In genomic region chr17:31282687-31283053, GRCm38 (mm10) we compare ENCODE assay signal across 22 mouse cellular contexts. TPM values are rescaled to one million over a fixed set of nuclear protein-coding genes. Genes with fewer than 3 reads are reported as not detected.
DNase-seq lines count a peak whose midpoint lies in the region; ATAC-seq and TF ChIP-seq lines count a peak whose summit lies in the region.
"Had no signal": no experiment of that assay in that cellular context is flagged by ENCODE, and none has a peak within 500 bp of the region (broad histone marks: within the 10 kb centered on the region; RNA-seq: fewer than 3 reads in every experiment).

No protein-coding gene starts in this region.

- no peak for TF ChIP-seq EP300 in lung, postnatal 0 days (IDR thresholded peaks at IDR 0.05)

- TF ChIP-seq CTCF in lung, postnatal 0 days (IDR thresholded peaks at IDR 0.05): no peak

- H3K4me1 ChIP-seq in forebrain, embryonic 12.5 days: peaks cover 15% of the 10 kb centered on the region
- H3K4me1 ChIP-seq in forebrain, embryonic 16.5 days (replicated peaks; ENCODE audit: control insufficient read depth, insufficient read depth, low read length): peaks cover 6% of the 10 kb centered on the region; the same call in 1 of the 2 replicates
- no peaks in the 10 kb centered on the region for H3K4me1 ChIP-seq in lung, postnatal 0 days (ENCODE audit: insufficient read depth, low read depth, low read length)
- peaks cover 8% of the 10 kb centered on the region for H3K4me1 ChIP-seq in hindbrain, embryonic 16.5 days (ENCODE audit: control insufficient read depth, insufficient read depth, low read depth, low read length)
- peaks cover 7% of the 10 kb centered on the region for H3K4me1 ChIP-seq in midbrain, embryonic 16.5 days (ENCODE audit: control insufficient read depth, insufficient read depth, low read length)
- H3K4me1 ChIP-seq: embryonic facial prominence, embryonic 12.5 days; intestine, embryonic 15.5 days; stomach, embryonic 15.5 days had no signal

- peak; percentile 45 for DNase-seq in lung, postnatal 0 days (ENCODE audit: low spot score)
- DNase-seq in lung, postnatal 10 days: no peak
- DNase-seq in layer of hippocampus, adult 9-11 months: no peak
- DNase-seq in embryo, embryonic 11 days: no peak
- DNase-seq: adrenal gland, adult 2 months; cerebellum, adult 9-10 months; gastrocnemius, postnatal 25 days; heart, adult 2 months; heart, postnatal 36 days; layer of hippocampus, postnatal 36 days; lung, postnatal 4 days; thymus, adult 2 months had no signal

- ATAC-seq in forebrain, embryonic 12.5 days (ENCODE audit: low FRiP score): no peak
- ATAC-seq in forebrain, embryonic 16.5 days: no peak
- peak; percentile 67 for ATAC-seq in lung, postnatal 0 days
- ATAC-seq in hindbrain, embryonic 16.5 days: no peak
- ATAC-seq in midbrain, embryonic 16.5 days: no peak
- ATAC-seq: CD4-positive, CD25-positive, alpha-beta regulatory T cell, adult 4 months; intestine, embryonic 15.5 days had no signal

- no peak overlapping the region for H3K4me3 ChIP-seq in forebrain, embryonic 12.5 days (replicated peaks)
- no peak overlapping the region for H3K4me3 ChIP-seq in forebrain, embryonic 16.5 days (replicated peaks; ENCODE audit: low read length)
- H3K4me3 ChIP-seq in lung, postnatal 0 days (ENCODE audit: low read depth, low read length): no peak overlapping the region
- H3K4me3 ChIP-seq in hindbrain, embryonic 16.5 days (ENCODE audit: low read length): no peak overlapping the region
- H3K4me3 ChIP-seq in midbrain, embryonic 16.5 days (ENCODE audit: low read depth, low read length): no peak overlapping the region
- H3K4me3 ChIP-seq: embryonic facial prominence, embryonic 12.5 days; erythroblast, embryonic 14.5 days; heart, adult 2 months; intestine, embryonic 15.5 days; stomach, embryonic 15.5 days had no signal

- WGBS in forebrain, embryonic 12.5 days: 6% methylated on average over 7 of the region's 7 CpGs
- 10% methylated on average over 7 of the region's 7 CpGs for WGBS in forebrain, embryonic 16.5 days
- WGBS in lung, postnatal 0 days: 27% methylated on average over 7 of the region's 7 CpGs
- 14% methylated on average over 7 of the region's 7 CpGs for WGBS in hindbrain, embryonic 16.5 days
- 5% methylated on average over 7 of the region's 7 CpGs for WGBS in midbrain, embryonic 16.5 days

- no peaks in the 10 kb centered on the region; the same call in 1 of the 2 replicates for H3K27me3 ChIP-seq in forebrain, embryonic 12.5 days
- no peaks in the 10 kb centered on the region for H3K27me3 ChIP-seq in forebrain, embryonic 16.5 days (replicated peaks; ENCODE audit: control insufficient read depth, insufficient read depth, low read length)
- no peaks in the 10 kb centered on the region for H3K27me3 ChIP-seq in lung, postnatal 0 days (replicated peaks; ENCODE audit: insufficient read depth, low read length)
- no peaks in the 10 kb centered on the region for H3K27me3 ChIP-seq in hindbrain, embryonic 16.5 days (replicated peaks; ENCODE audit: control insufficient read depth, insufficient read depth, low read length)
- no peaks in the 10 kb centered on the region for H3K27me3 ChIP-seq in midbrain, embryonic 16.5 days (ENCODE audit: control insufficient read depth, insufficient read depth, low read depth, low read length)
- H3K27me3 ChIP-seq: embryonic facial prominence, embryonic 12.5 days; intestine, embryonic 15.5 days; stomach, embryonic 15.5 days had no signal

- no peaks in the 10 kb centered on the region for H3K9me3 ChIP-seq in forebrain, embryonic 12.5 days
- no peaks in the 10 kb centered on the region for H3K9me3 ChIP-seq in forebrain, embryonic 16.5 days (ENCODE audit: control insufficient read depth, low read length)
- no peaks in the 10 kb centered on the region for H3K9me3 ChIP-seq in lung, postnatal 0 days (ENCODE audit: low read length)
- H3K9me3 ChIP-seq in hindbrain, embryonic 16.5 days (ENCODE audit: control insufficient read depth, low read length): no peaks in the 10 kb centered on the region
- H3K9me3 ChIP-seq in midbrain, embryonic 16.5 days (replicated peaks; ENCODE audit: control insufficient read depth, low read length, poor library complexity, severe bottlenecking): no peaks in the 10 kb centered on the region
- H3K9me3 ChIP-seq: embryonic facial prominence, embryonic 12.5 days; intestine, embryonic 15.5 days; stomach, embryonic 15.5 days had no signal

- 0 out of 2 replicates have a peak overlapping the region, but pooled peaks have one; percentile 25 for H3K27ac ChIP-seq in forebrain, embryonic 12.5 days
- H3K27ac ChIP-seq in forebrain, embryonic 16.5 days (ENCODE audit: low read length): no peak overlapping the region
- H3K27ac ChIP-seq in lung, postnatal 0 days (ENCODE audit: low read length): no peak overlapping the region
- no peak overlapping the region for H3K27ac ChIP-seq in hindbrain, embryonic 16.5 days (ENCODE audit: low read depth, low read length)
- no peak overlapping the region for H3K27ac ChIP-seq in midbrain, embryonic 16.5 days (ENCODE audit: low read length)
- H3K27ac ChIP-seq: embryonic facial prominence, embryonic 12.5 days; heart, adult 2 months; intestine, embryonic 15.5 days; liver, embryonic 14.5 days; stomach, embryonic 15.5 days had no signal

- H3K9ac ChIP-seq in forebrain, embryonic 12.5 days: no peak overlapping the region
- no peak overlapping the region for H3K9ac ChIP-seq in forebrain, embryonic 16.5 days (replicated peaks; ENCODE audit: low read depth, low read length)
- no peak overlapping the region for H3K9ac ChIP-seq in lung, postnatal 0 days (replicated peaks; ENCODE audit: low read depth)
- H3K9ac ChIP-seq in hindbrain, embryonic 16.5 days (ENCODE audit: low read depth, low read length): no peak overlapping the region
- H3K9ac ChIP-seq in midbrain, embryonic 16.5 days (ENCODE audit: low read depth, low read length): no peak overlapping the region
- H3K9ac ChIP-seq: embryonic facial prominence, embryonic 12.5 days; intestine, embryonic 15.5 days; liver, embryonic 14.5 days; stomach, embryonic 15.5 days had no signal

- H3K36me3 ChIP-seq in forebrain, embryonic 12.5 days (replicated peaks): no peaks in the 10 kb centered on the region
- no peaks in the 10 kb centered on the region for H3K36me3 ChIP-seq in forebrain, embryonic 16.5 days (ENCODE audit: control insufficient read depth, insufficient read depth)
- no peaks in the 10 kb centered on the region for H3K36me3 ChIP-seq in lung, postnatal 0 days (ENCODE audit: insufficient read depth, low read length)
- no peaks in the 10 kb centered on the region for H3K36me3 ChIP-seq in hindbrain, embryonic 16.5 days (ENCODE audit: control insufficient read depth, insufficient read depth, low read length)
- no peaks in the 10 kb centered on the region for H3K36me3 ChIP-seq in midbrain, embryonic 16.5 days (ENCODE audit: control insufficient read depth, insufficient read depth, low read length)
- H3K36me3 ChIP-seq: embryonic facial prominence, embryonic 12.5 days; intestine, embryonic 15.5 days; stomach, embryonic 15.5 days had no signal

- peak overlapping the region; percentile 21; the same call in 1 of the 2 replicates for H3K4me2 ChIP-seq in forebrain, embryonic 12.5 days
- H3K4me2 ChIP-seq in forebrain, embryonic 16.5 days (ENCODE audit: low read length): no peak overlapping the region
- H3K4me2 ChIP-seq in lung, postnatal 0 days (replicated peaks; ENCODE audit: low read depth, low read length): no peak overlapping the region
- H3K4me2 ChIP-seq in hindbrain, embryonic 16.5 days (ENCODE audit: low read length): peak overlapping the region; percentile 19; the same call in 1 of the 2 replicates
- peak overlapping the region; percentile 13 for H3K4me2 ChIP-seq in midbrain, embryonic 16.5 days (ENCODE audit: low read length)
- H3K4me2 ChIP-seq: embryonic facial prominence, embryonic 12.5 days; intestine, embryonic 15.5 days; stomach, embryonic 15.5 days had no signal

RNA-seq across cellular contexts. Expression of gene Slc37a1, which starts 3.9 kb away (rescaled TPM):
- 9.4 and 10.7 TPM in 2 replicates for polyA plus RNA-seq in forebrain, embryonic 12.5 days (2016; fragmentation: Nextera tagmentation; extraction: Ambion mirVana)
- 9.9 and 14.2 TPM in 2 replicates for polyA plus RNA-seq in forebrain, embryonic 16.5 days (2015; fragmentation: Nextera tagmentation; extraction: Ambion mirVana)
- polyA plus RNA-seq in lung, postnatal 0 days (2015; fragmentation: Nextera tagmentation; extraction: Ambion mirVana): 25.2 and 33.9 TPM in 2 replicates
- 8.6 and 10.9 TPM in 2 replicates for polyA plus RNA-seq in hindbrain, embryonic 16.5 days (2015; fragmentation: Nextera tagmentation; extraction: Ambion mirVana)
- 12.9 and 20.1 TPM in 2 replicates for polyA plus RNA-seq in midbrain, embryonic 16.5 days (2015; fragmentation: Nextera tagmentation; extraction: Ambion mirVana)

RNA-seq across cellular contexts. Expression of gene Rsph1, which starts 5.5 kb away (rescaled TPM):
- 2.6 and 3.8 TPM in 2 replicates for polyA plus RNA-seq in forebrain, embryonic 12.5 days (2016; fragmentation: Nextera tagmentation; extraction: Ambion mirVana)
- 3.7 and 4.5 TPM in 2 replicates for polyA plus RNA-seq in forebrain, embryonic 16.5 days (2015; fragmentation: Nextera tagmentation; extraction: Ambion mirVana)
- polyA plus RNA-seq in lung, postnatal 0 days (2015; fragmentation: Nextera tagmentation; extraction: Ambion mirVana): 21.4 and 25.2 TPM in 2 replicates
- 6.4 and 8.8 TPM in 2 replicates for polyA plus RNA-seq in hindbrain, embryonic 16.5 days (2015; fragmentation: Nextera tagmentation; extraction: Ambion mirVana)
- polyA plus RNA-seq in midbrain, embryonic 16.5 days (2015; fragmentation: Nextera tagmentation; extraction: Ambion mirVana): 6.4 and 8.6 TPM in 2 replicates
- polyA plus RNA-seq: erythroblast, embryonic 14.5 days had no signal

Comparison
In these comparisons a context has a peak if more than half of its experiments do, and no peak if none do; other contexts are left out.
1. H3K4me2 ChIP-seq: peak in forebrain, embryonic 12.5 days (single experiment), hindbrain, embryonic 16.5 days (single experiment) and midbrain, embryonic 16.5 days (single experiment); none in forebrain, embryonic 16.5 days (single experiment) and lung, postnatal 0 days (single experiment).